Mouse (Mus musculus): ENCODE results near the gene Slc6a6. TPM values are rescaled to one million over a fixed set of nuclear protein-coding genes. Genes with fewer than 3 reads are reported as not detected.

Gene Slc6a6
- polyA plus RNA-seq, 1 experiment, result 228 TPM

DNA sequence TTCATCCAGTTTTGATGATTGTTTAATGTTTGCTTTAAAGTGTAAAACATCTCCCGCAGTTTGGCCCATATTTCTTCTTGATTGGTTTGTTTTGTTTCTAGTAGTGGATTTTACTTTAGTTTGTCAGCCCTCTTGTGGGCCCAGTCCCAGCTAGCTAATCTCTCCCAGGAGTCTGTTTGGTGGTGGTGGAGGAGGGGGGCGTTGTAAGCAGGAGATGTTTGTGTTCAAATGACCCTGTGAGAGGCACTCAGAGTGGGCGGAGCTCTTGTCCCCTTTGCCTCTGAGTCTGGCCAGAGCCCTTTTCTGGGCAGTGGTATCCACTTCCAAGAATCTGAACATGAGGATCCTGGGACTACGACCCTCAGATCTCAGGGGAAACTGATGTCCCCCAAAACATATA lies 60.0 kb downstream of the Slc6a6 start:
- WGBS, result 73% methylated on average over 4 of the region's 4 CpGs
- no peak for TF ChIP-seq POLR2A (IDR thresholded peaks at IDR 0.05; ENCODE audit: borderline replicate concordance, extremely low read depth, low read depth, low read length)
- Histone ChIP-seq H3K4me3 (replicated peaks; ENCODE audit: extremely low read depth, low read depth, low read length) (no peak overlapping the region), H3K4me1 (ENCODE audit: control insufficient read depth, insufficient read depth, low read length) (peaks cover under 1% of the 10 kb centered on the region)
- no peak for DNase-seq

DNA sequence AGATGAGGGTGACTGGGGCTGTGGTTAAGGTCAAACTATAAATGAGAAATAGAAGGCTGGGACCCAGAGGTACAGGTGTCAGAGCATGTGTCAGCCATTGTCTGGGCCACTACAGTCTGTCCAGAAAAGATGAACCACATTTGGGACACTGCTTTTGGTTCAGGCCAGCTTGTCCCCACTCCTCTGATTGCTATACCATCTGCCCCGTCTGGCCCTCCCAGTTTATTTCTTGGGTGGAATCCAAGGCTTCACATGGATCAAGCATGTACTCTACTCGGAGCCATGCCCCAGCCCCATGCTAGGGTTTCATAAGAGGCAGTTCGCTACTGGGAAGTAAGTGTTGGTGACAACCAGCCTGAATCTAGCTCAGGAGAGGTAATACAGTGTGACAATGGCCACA lies 61.4 kb downstream of the Slc6a6 start:
- Histone ChIP-seq H3K4me3 (replicated peaks; ENCODE audit: extremely low read depth, low read depth, low read length) (no peak overlapping the region), H3K4me1 (ENCODE audit: control insufficient read depth, insufficient read depth, low read length) (no peaks in the 10 kb centered on the region)
- WGBS, result 74% methylated on average over 3 of the region's 3 CpGs
- TF ChIP-seq CTCF (IDR thresholded peaks at IDR 0.05; ENCODE audit: insufficient read depth, low read length) (no peak), POLR2A (IDR thresholded peaks at IDR 0.05; ENCODE audit: borderline replicate concordance, extremely low read depth, low read depth, low read length) (no peak)
- DNase-seq, result no peak

DNA sequence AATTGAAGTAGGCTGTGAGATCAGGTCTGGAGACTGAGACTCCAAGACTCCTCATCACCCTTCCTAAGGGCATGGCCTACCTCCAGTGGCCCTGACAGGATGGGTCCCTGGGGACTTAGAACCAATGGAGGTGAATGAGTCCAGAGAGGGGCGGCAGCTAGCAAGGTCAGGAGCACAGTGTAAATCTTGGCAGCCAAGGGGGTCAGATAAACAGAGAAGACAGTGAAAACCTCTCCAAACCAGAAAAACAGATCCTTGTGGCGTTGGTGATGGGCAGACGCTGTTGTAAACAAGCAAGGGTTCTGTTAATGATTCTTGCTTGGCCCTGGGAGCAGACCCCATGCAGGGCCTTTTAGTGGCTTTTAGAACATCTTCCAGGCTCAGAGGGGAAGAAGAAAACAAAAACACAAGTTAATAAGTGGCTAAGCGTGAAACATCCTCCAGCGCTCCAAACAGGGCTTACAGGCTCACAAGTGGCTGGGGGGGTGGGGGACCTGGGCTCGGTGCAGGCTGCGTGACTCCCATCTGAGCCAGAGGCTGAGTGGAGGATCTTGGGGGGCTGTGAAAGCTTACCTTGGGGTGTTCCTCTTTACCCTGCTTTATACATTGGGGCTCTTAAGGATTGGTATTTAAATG lies 62.2 kb downstream of the Slc6a6 start:
- H3K4me1 ChIP-seq (ENCODE audit: control insufficient read depth, insufficient read depth, low read length), result no peaks in the 10 kb centered on the region
- WGBS, result 88% methylated on average over 7 of the region's 7 CpGs
- DNase-seq, result no peak
- no peak for TF ChIP-seq POLR2A (IDR thresholded peaks at IDR 0.05; ENCODE audit: borderline replicate concordance, extremely low read depth, low read depth, low read length)
- TF ChIP-seq CTCF (IDR thresholded peaks at IDR 0.05; ENCODE audit: insufficient read depth, low read length), result no peak
- H3K4me3 ChIP-seq (replicated peaks; ENCODE audit: extremely low read depth, low read depth, low read length), result no peak overlapping the region

DNA sequence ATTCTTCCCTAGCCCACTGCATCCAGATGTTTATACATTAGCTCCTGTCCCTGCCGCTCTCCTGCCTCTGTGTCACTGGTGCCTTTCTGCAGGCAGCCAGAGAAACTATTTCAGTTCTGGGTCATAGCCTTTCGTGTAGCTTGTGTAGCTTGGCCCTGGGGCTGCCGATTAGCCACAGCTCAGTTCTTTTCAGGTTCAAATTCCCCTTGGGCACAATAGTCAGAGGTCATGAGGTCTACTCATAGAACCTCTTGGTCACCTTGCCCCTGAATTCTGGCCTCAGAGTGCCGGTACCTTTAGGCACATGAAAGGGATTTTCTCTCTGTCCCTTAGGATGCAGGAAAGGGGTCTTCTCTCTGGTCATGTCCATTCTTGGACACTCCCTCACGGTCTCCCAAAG lies 62.9 kb downstream of the Slc6a6 start:
- DNase-seq, result no peak
- H3K4me3 ChIP-seq (replicated peaks; ENCODE audit: extremely low read depth, low read depth, low read length), result no peak overlapping the region
- 92% methylated on average over 5 of the region's 5 CpGs for WGBS
- TF ChIP-seq POLR2A (IDR thresholded peaks at IDR 0.05; ENCODE audit: borderline replicate concordance, extremely low read depth, low read depth, low read length) (no peak), CTCF (IDR thresholded peaks at IDR 0.05; ENCODE audit: insufficient read depth, low read length) (no peak)
- no peaks in the 10 kb centered on the region for H3K4me1 ChIP-seq (ENCODE audit: control insufficient read depth, insufficient read depth, low read length)

DNA sequence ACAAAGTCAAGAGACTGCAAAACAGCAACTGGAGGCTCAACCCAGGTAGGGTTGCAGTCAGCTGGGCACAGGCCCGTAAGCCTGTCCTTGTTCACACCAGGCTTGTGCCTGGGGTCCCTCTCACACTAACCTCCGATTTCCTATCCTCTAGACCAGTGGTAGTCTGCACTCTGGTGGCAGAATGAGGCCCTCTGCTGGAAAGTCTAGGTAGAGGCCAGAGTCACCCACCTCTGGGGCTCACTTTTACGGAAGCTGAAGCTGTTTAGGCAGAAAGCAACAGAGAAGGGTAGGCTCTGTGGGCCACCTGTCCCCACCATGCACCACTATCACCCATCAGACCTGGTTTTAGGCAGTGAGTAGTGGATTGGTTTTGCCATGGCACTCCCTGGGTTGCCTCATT lies 67.1 kb downstream of the Slc6a6 start:
- TF ChIP-seq POLR2A (IDR thresholded peaks at IDR 0.05; ENCODE audit: borderline replicate concordance, extremely low read depth, low read depth, low read length), result no peak
- 0 out of 2 replicates have a peak, but pooled peaks have one; percentile 13 for TF ChIP-seq CTCF (IDR thresholded peaks at IDR 0.05; ENCODE audit: insufficient read depth, low read length)
- DNase-seq, result no peak
- Histone ChIP-seq H3K4me3 (replicated peaks; ENCODE audit: extremely low read depth, low read depth, low read length) (no peak overlapping the region), H3K4me1 (ENCODE audit: control insufficient read depth, insufficient read depth, low read length) (peaks cover 9% of the 10 kb centered on the region)
- WGBS, result 76% methylated on average over 3 of the region's 3 CpGs

DNA sequence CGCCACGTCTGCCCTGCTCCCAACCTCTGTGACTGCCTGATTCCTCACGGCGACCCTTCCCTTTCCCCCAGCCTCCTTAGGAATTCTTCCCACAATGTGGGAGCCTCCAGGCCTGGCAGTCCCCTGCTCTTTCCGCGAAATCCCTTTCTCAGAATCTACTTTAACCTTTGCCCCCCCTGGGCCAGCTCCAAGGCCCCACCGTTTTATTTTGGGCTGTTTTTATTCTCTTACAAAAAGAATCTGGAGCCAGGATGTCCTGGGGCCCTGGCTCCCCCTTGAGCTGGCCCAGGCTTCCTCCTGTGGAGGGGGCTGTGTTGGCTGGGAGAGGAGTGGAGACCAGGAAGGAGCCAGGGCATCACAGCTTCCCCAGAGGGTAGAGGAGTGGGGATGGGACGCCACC lies 69.0 kb downstream of the Slc6a6 start:
- Histone ChIP-seq H3K4me1 (ENCODE audit: control insufficient read depth, insufficient read depth, low read length) (peaks cover 9% of the 10 kb centered on the region), H3K4me3 (replicated peaks; ENCODE audit: extremely low read depth, low read depth, low read length) (no peak overlapping the region)
- no peak for DNase-seq
- TF ChIP-seq POLR2A (IDR thresholded peaks at IDR 0.05; ENCODE audit: borderline replicate concordance, extremely low read depth, low read depth, low read length) (no peak), CTCF (IDR thresholded peaks at IDR 0.05; ENCODE audit: insufficient read depth, low read length) (no peak)
- 55% methylated on average over 8 of the region's 8 CpGs for WGBS

DNA sequence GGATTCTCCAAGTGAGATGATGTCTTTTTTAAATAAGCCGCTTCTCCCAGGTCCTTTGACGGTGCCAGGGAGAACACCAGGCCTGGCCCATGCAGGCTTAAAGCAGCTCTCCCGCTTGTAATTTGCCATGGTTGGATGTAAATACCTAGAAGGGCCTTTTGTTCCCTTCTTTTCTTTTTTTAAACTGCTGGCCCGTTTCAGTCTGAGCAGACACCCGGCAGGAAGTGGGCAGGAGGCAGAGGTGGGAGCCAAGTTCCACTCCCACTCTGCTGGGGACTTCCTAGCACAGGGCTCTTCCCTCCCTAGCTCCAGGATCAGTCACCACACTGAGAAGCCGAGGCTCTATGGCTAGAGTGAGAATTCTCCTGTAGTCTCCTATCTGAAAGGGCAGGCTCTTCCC lies 70.2 kb downstream of the Slc6a6 start:
- DNase-seq, result no peak
- 36% methylated on average over 6 of the region's 6 CpGs for WGBS
- H3K4me3 ChIP-seq (replicated peaks; ENCODE audit: extremely low read depth, low read depth, low read length), result no peak overlapping the region

DNA sequence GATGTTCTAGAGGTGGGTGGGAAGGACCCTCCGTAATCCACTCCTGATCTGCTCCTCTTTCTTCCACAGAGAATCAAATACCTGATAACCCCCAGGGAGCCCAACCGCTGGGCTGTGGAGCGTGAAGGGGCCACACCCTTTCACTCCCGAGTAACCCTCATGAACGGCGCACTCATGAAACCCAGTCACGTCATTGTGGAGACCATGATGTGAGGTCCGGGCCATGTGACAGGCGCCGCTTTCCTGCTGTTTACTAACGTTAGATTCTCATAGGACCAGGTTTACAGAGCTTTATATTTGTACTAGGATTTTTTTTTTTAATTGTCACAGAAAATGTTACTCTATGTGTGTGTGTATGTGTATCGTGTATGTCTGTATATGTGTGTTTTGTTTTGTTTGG lies 71.0 kb downstream of the Slc6a6 start:
- 82% methylated on average over 12 of the region's 12 CpGs for whole genome bisulfite sequencing
- TF ChIP-seq CTCF (IDR thresholded peaks at IDR 0.05; ENCODE audit: insufficient read depth, low read length) (no peak), POLR2A (IDR thresholded peaks at IDR 0.05; ENCODE audit: borderline replicate concordance, extremely low read depth, low read depth, low read length) (no peak)
- H3K4me1 ChIP-seq (ENCODE audit: control insufficient read depth, insufficient read depth, low read length), result peaks cover 9% of the 10 kb centered on the region
- H3K4me3 ChIP-seq (replicated peaks; ENCODE audit: extremely low read depth, low read depth, low read length), result no peak overlapping the region
- no peak for DNase-seq

More for the DNA sequence above, 70.2 kb downstream of the Slc6a6 start:
- H3K4me1 ChIP-seq (ENCODE audit: control insufficient read depth, insufficient read depth, low read length), result peaks cover 9% of the 10 kb centered on the region
- TF ChIP-seq CTCF (IDR thresholded peaks at IDR 0.05; ENCODE audit: insufficient read depth, low read length) (no peak), POLR2A (IDR thresholded peaks at IDR 0.05; ENCODE audit: borderline replicate concordance, extremely low read depth, low read depth, low read length) (no peak)

DNA sequence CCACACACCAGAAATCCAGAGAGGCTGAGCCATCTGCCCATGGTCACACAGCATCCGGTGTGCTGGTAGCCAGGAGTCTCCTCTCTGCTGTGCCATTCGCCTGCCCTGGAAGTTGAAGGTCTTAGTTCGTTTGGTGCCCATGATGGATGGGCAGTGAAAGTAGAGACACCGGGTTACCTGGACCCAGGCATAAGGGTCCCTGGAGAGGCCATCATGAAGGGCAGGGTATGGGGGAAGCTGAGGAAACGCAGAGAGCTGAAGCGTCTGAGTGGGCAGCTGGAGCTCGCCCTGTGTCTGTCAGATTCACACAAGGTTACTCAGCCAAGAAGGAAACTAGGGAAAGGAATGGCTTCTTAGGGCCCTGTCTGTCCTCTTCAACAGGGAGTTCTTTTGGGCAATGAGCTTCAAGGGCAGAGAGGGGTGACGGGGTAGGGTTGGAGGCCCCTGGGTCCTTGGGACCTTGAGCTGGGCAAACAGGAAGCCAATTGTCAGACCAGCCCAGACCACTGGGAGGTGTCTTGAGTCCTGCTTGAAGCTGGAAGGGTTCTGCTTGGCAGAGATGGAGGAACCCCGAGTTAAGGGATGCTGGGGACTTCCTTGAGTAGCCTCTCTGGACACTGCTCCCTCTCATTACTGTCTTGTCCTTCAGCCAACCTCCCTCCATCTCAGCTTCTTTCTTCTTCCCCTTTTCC lies 78.3 kb downstream of the Slc6a6 start:
- TF ChIP-seq POLR2A (IDR thresholded peaks at IDR 0.05; ENCODE audit: borderline replicate concordance, extremely low read depth, low read depth, low read length), result no peak
- TF ChIP-seq CTCF (IDR thresholded peaks at IDR 0.05; ENCODE audit: insufficient read depth, low read length), result peak; percentile 32; the same call in 1 of the 2 replicates
- 75% methylated on average over 9 of the region's 9 CpGs for WGBS
- Histone ChIP-seq H3K4me3 (replicated peaks; ENCODE audit: extremely low read depth, low read depth, low read length) (no peak overlapping the region), H3K4me1 (ENCODE audit: control insufficient read depth, insufficient read depth, low read length) (no peaks in the 10 kb centered on the region)
- no peak for DNase-seq

DNA sequence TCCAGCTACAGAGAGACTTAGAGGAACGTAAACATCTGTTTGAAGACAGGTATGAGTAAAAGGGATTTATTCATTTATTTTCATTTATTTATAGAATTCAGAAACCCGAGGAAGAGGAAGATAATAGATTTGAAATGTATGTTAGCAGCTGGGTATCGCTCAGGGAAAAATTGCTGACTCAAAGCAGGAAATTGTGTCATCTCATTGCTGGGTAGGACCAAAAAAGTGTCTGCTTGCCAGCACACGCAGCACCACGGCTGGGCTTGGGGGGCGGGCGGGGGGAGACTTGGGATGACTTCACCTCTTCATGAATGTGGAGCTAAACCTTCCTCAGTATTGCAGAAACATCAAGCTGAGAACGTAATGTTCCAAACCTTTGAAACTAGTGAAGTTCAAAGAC lies 83.7 kb downstream of the Slc6a6 start:
- Histone ChIP-seq H3K4me3 (replicated peaks; ENCODE audit: extremely low read depth, low read depth, low read length) (no peak overlapping the region), H3K4me1 (ENCODE audit: control insufficient read depth, insufficient read depth, low read length) (no peaks in the 10 kb centered on the region)
- TF ChIP-seq POLR2A (IDR thresholded peaks at IDR 0.05; ENCODE audit: borderline replicate concordance, extremely low read depth, low read depth, low read length) (no peak), CTCF (IDR thresholded peaks at IDR 0.05; ENCODE audit: insufficient read depth, low read length) (no peak)
- DNase-seq, result no peak
- WGBS, result 43% methylated on average over 8 of the region's 8 CpGs

All from lung, adult 2 months (tissue).